Mouse (Mus musculus) heart, postnatal 10 days (tissue): Measurements from ENCODE around the gene Lrch3. TPM values are rescaled to one million over a fixed set of nuclear protein-coding genes. Genes with fewer than 3 reads are reported as not detected.
"Not testable (repeated sequence)": the region's sequence is repeated elsewhere in the genome, so short reads cannot be mapped to it uniquely, and the experiment has no call there.

ENCODE experiments used
- DNase-seq, 2 experiments: peaks; one replicate each; pipeline ENCODE4 v3.0.0; 2021
- intact Hi-C: fragments of 180-260 bp; cut with DNase I; formaldehyde crosslinking; loops from one replicate; pipeline ENCODE4 v1.15.1; 2025
- total RNA-seq, 2 experiments: library from RNA; stranded (reverse); gene quantifications; 2 replicates each; pipeline ENCODE4 v1.2.3; 2021

Gene Lrch3
- 10 to 100 TPM; 32.5 to 32.6 TPM for total RNA-seq

DNA sequence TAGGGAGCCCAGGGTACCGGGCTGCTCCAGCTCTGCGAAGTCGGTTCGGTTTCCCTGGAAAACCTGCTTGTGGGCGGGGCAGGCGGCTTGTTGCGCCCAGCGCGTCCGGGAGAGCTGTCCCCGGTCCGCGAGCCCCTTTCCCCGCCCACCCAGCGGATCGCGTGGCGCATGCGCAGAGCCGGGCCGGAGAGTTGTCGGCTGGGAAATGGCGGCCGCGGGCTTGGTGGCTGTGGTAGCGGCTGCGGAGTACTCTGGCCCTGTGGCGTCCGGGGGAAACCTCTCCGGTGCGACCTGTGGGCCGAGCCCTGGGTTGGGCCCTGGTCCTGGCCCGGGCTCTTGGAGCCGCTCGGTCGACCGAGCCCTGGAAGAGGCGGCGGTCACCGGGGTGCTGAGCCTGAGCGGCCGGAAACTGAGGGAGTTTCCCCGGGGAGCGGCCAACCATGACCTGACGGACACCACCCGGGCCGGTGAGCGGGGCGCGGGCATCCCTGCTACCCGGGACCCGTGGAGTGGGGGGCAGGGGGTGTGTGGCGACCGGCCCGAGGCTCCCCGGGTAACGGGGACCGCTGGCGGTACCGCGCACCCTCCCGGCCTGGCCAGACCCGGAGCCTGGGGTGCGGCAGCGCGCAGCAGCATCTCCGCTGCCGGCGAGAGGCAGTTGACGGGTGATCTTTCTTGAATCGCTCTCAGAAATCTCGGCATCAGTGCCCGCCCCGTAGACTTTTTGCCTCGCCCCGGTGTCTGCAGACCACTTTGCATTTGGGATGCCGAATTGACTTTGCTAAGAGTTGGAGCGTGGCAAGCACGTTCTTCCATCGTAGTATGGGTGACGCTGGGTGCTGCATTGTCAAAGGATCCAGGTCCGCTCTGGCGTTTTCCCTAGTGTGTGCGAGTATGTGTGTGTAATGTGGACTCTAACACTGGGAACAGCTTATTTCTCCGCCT lies at the start of gene Lrch3:
Gene Lrch3 (plus strand): TSS at position 164 of the 945 bp plus-strand sequence.
- peak; percentile 97 to 98 for DNase-seq
- intact Hi-C loops: no loop called here

DNA sequence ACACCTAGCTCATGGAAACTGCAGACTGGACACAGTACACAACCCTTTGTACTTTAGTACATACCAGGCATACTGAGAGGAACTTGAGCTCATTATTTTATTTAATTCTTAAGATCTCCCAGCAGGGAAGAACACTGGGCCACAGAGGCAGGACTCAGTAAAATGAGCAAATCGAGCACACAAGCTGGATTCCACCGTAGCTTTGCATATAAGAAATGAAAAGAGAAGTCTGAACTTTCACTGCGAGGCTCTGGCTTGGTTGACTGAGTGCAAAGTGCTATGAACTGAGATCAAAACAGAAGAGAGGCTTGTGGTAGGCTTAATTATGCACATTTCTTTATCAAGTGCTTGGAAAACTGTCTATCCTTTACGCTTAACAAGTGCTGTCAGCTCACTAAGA lies 48.5 kb upstream of the Lrch3 start:
- DNase-seq: no peak
- intact Hi-C loops: no loop called here

DNA sequence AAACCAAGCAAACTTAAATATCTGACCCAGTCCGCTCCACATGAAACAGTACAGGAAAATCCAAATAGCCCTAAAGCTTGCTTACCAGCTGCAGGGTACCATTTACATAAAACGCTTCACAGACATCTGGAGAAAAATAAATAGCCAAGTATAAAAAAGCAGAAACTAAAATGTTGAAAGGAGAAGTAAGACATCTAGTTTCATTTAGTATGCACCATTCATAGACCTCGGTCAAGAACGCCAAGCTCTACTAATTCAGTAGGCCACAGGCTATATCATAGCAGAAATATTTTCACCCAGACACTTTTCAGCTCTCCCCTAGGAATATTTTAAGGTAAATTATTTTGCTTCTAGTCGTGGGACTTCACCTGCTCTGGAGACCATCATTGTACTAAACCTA lies 47.2 kb upstream of the Lrch3 start:
- intact Hi-C loops: no loop called here
- no peak for DNase-seq

DNA sequence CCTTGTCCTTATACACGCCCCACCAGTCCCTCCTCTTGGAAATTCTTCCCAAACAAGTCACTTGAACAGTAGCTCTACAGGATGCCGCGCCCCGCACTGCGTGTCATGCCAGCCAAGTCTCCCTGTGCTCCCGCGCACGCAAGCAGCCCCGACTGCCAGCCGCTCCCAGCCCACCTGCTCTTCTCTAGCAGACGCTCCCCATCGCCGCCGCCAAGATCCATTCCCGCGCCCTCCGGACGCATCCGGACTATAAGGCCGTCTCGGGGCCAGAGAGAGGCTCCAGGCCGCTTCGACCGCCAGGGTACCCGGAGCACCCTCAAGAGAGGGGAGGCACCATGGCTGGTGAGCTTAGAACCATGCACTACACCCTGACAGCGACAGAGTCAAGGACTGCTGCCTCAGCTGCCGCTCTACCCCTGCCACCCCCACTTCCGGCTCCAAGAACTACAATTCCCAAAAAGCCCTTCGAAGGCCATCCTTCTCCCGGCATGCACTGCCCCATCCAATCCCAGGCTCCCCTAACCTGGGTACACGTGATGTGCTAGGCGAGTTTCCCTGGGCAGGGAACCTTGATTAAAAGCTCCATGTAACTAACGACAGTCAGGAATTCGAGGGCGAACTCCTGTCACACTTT lies 45.9 kb upstream of the Lrch3 start:
- intact Hi-C loops: no loop called here
- peak; percentile 95 to 96 for DNase-seq

DNA sequence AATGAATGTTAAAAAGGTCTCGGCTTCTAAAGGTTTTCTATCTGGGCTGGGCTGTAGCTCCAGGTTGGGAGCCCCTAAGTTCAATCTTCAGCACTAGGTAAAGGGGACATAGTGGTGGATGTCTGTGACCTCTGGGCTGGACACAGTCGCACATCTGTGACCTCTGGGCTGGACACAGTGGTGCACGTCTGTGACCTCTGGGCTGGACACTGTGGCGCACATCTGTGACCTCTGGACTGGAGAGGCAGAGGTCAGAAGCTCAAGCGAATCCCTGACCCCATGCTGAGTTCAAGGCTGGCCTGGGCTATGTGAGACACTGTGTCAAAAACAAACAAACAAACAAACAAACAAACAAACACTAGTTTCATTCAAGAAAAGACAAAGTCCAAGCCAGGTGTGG lies 43.7 kb upstream of the Lrch3 start:
- DNase-seq: no peak
- intact Hi-C loops: no loop called here

DNA sequence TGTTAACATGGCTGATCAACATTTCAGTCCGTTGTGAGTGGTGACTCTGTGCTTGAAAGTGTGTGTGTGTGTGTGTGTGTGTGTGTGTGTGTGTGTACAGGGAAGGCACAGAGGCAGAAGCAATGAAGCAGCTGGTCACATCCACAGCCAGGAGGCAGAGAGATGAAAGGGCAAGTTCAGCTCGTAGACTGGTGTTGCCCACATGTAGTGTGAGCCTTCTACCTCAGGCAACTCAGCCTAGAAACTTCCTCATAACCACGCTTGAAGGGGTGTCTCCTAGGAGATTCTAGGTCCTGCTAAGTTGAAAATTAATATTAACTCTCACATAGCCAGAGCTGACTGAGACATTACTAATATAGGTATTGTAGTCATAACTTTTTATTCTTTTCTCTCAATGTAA lies 40.5 kb upstream of the Lrch3 start:
- intact Hi-C loops: no loop called here
- no peak for DNase-seq

DNA sequence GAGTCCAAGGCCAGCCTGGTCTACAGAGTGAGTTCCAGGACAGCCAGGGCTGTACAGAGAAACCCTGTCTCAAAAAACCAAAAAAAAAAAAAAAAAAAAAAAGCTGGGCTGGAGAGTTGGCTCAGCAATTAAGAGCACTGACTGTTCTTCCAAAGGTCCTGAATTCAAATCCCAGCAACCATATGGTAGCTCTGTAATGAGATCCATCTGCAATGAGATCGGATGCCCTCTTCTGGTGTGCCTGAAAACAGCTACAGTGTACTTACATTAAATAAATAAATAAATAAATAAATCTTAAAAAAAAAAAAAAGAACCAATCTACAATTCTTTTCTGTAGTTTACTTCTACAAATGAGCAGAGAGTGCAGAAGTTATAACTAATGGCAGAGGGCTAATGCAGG lies 38.6 kb upstream of the Lrch3 start:
- not testable (repeated sequence) for DNase-seq
- intact Hi-C loops: loop anchor here (5.0 kb wide), 1 partner anchor 178 kb away; no protein-coding TSS in a partner anchor

DNA sequence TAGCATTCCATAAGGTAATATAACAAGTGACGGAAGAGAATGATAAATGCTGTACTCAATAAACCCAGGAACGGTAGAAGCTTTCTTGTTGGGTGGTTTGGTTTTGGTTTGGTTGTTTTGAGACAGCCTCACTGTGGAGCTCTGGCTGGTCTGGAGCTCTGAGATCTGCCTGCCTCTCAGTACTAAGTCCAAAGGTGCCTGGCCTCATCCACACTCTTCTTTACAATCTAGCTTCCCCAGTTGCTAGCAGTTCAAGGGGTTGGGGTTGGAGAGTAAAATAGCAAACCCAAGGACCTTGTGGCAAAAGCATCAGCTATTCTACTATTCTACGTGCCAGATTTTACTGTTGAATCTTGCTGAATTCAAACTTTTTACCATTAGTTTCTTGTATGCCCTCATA lies 38.1 kb upstream of the Lrch3 start:
- intact Hi-C loops: loop anchor here (2.0 to 5.0 kb wide), 2 partner anchors 21 to 179 kb away; no protein-coding TSS in a partner anchor
- DNase-seq: no peak

DNA sequence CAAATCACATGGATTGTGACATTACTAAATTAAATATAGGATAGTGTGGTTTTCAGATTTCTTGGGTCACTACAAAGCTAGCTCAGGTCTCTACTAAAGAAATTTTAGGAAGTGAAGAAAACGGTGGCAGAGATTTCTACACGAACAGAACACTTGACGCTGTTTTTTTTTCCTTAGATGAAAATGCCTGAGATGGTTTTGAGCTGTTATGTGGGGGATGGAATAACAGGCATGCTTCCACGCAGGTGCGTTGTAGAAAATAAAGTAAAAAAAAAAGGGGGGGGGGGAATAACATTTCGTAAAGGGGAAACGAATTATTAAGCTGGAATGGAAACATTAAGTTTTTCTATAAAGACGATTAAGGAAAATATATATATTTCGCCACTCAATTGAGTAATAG lies 37.1 kb upstream of the Lrch3 start:
- intact Hi-C loops: loop anchor here (2.0 to 5.0 kb wide), 2 partner anchors 22 to 180 kb away; no protein-coding TSS in a partner anchor
- DNase-seq: no peak

DNA sequence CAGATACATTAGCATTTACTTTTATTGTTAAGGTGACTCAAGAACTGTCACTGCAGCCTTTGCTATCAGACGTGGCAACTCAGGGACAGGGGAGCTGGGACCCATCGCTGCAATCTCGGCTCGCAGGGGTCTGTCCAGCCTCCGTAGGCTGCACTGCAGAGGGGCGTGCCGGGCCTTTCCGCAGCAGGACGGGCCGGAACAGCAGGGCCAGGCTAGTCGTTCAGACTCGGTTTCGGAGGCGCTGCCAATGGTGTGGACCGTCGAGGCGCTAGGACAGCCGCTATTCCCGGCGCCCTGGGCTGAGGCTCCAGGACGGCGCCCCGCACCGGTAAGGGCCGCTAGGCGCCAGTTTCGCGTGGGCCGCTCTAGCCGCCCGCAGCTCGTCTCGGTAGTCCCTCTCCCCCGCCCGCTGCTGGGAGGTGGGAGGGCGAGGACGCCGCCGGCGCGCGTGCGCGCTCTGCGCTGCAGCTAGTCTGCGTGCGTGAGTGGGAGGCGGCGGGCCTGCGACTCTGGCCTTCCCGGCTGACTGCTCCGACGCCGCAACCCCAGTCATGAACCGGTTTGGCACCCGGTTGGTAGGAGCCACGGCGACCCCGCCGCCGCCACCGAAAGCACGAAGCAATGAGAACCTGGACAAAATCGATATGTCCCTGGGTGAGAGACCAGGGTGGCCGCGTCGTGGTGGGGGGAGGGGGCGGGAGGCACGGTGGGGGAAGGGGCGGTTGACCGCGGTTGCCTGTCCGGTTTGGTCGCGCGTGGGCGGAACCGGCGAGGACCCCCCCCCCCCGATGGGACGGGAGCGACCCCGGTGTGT lies 36.4 kb upstream of the Lrch3 start, which contains the start of the genes Fyttd1 and Rubcn:
Gene Fyttd1 (plus strand): TSS at position 158 of the 814 bp plus-strand sequence.
Gene Rubcn (minus strand): TSS at position 424 of the 814 bp plus-strand sequence.
- peak; percentile 96 to 97 for DNase-seq
- intact Hi-C loops: loop anchor here (2.0 to 5.0 kb wide), 3 partner anchors 23 to 180 kb away; no protein-coding TSS in a partner anchor

DNA sequence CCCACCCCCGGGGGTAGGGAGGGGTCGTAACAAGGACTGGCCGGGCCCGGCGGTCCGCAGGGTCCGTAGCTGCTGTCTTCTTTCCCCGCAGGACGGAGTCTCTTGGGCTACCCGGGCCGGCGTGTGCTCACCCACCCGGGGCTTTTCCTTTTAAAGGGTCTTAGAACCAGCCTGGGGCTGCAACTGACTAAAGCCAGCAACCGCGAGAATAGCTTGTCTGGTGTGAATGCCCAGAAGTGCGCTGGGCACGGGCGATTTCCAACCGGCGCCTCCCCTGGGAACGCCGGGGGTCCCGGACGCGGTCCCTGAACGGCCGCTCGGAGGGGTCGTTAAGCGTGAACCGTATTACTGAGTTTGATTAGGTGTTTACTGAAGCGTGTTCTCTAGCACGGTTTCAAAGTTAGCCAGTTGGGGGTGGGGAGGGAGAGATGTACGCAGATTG lies 35.7 kb upstream of the Lrch3 start:
- intact Hi-C loops: loop anchor here (2.0 to 5.0 kb wide), 2 partner anchors 63 to 181 kb away; no protein-coding TSS in a partner anchor
- DNase-seq: peak in 1 of 2 experiments; percentile 40

DNA sequence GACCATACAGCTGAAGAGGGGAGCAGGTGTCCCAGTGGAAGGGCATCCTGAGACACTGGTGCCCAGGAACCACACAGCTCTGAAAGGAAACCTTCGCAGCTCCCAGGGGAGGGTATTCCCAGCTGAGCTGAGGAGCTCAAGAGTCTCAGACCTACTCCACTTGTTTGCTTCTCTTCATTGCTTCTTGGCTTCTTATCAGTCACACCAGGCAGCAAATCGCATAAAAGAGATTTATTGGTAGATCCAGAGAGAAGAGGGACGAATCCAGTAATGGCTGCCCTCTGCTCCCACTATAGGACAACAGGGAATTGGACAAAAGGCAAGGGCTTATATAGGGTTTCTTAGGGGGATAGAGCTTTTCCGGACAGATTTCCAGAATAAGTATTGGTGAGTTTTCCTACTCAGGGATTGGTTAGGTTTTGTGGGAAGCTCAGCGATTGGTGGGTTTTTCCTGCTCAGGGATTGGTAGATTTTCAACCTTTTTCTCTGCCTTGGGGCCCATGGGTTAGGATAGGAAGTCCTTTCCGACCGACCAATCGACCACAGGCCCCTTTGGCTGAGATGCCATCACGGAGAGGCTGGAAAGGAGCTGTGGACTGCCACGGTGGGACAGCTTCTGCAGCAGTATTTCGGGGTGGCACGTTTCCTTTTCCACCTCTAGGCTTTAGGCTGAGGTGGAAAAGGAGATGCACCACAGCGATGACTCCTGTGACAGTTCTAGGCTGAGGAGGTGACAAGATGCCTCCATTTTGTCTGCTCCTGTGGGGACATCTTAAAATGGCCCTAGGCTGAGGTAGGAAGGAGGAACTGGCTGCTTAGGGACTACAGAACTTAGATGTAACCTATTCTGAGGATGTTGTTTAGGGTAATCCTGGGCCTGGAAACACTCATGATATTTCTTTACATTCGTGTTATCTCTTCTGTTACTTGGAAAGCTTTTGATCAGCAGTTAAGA lies 34.7 kb upstream of the Lrch3 start:
- intact Hi-C loops: loop anchor here (2.0 to 5.0 kb wide), 2 partner anchors 64 to 182 kb away; no protein-coding TSS in a partner anchor
- DNase-seq: no peak

DNA sequence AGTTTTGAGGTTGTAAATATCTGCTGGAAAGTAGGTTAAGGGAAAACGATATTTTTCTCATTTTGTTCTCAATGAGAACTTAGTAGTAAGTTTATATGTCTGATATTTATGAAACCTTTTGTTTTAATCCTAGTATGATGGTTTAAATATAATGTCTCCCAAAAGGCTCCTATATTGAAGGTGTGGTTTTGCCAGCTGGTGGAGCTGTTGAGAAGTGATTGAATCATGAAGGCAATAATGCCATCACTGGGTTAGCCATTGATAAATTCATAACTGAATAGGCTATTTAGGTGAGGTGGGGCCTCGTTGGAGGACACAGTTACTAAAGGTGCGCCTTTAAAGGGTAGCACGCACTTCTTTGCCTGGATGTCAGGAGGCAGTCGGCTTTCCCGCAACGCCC lies 32.4 kb upstream of the Lrch3 start:
- no peak for DNase-seq
- intact Hi-C loops: no loop called here

DNA sequence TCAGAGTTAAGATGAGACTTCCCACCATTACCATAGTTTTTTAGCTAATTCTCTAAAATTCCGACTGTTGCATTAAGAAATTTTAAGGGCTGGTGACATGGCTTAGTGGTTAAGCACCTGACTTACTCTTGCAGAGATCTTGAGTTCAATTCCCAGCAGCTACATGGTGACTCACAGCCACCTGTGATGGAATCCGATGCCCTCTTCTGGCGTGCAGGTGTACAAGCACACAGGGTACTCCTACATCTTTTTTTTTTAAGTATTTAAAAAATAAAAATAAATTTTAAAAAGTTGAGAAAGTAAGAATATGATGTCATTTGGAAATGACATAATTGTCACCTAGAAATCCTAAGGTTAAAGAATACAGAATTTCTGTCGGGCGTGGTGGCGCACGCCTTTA lies 25.9 kb upstream of the Lrch3 start:
- intact Hi-C loops: no loop called here
- no peak for DNase-seq

DNA sequence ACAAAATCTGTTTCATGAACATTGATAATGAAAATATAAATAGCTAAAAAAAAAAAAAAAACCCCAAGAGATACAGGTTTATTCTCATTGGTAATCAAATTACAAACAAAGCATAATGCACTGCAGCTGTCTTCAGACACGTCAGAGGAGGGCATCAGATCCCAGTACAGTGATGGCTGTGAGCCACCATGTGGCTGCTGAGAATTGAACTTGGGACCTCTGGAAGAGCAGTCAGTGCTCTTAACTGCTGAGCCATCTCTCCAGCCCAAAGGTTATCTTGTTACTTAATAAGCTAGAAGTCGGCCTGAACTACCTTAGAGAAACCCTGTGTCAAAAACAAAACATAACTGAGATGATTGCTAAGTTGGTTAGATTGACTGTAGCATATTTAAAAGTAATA lies 24.0 kb upstream of the Lrch3 start:
- DNase-seq: no peak
- intact Hi-C loops: no loop called here

DNA sequence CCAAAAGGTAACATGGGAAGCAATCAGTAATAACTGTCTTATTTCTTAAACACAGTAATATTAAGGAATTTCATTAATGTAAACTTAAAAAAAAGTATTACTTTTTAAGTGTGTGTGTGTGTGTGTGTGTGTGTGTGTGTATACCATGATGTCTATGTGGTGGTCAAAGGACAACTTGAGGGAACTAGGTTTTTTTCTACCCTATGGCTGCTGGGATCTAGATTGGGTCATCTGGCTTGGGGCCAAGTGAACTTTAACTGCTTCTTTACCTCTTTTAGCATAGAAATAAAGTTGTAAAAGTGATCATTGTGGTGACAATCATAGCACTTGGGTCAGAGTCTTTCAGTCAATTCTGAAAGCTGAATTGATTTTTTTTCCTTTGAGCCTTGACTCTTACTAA lies 17.8 kb upstream of the Lrch3 start:
- DNase-seq: no peak
- intact Hi-C loops: no loop called here

DNA sequence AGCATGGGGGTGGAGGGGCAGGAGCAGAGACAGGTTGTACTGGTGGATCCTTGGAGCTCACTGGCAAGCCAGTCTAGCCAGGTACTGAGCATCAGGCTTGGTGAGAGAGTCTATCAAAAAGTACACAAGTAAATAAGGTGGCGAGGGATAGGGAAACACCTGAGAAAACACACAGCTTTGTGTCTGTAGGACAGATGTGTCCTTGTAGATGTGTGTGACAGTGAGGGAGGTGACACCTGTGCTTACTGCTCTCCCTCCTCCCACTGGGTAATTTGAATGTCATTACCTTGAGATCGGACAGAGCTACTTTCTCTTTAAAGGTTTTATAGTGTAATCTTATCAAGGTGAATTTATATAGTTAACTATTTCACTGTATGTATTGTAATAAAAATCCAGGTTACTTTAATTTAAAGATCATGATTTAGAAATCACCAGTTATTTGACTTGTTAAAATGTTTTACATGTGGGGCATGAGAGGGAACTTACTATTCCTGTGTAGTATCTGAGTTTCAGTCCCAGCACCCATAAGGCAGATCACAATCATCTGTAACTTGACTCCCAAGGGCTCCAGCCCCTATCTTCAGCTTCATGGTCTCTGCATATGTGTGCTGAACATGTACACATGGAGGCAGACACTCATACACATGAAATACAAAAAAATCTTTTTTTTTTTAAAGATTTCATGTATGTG lies 12.4 kb upstream of the Lrch3 start:
- DNase-seq: no peak
- intact Hi-C loops: no loop called here

DNA sequence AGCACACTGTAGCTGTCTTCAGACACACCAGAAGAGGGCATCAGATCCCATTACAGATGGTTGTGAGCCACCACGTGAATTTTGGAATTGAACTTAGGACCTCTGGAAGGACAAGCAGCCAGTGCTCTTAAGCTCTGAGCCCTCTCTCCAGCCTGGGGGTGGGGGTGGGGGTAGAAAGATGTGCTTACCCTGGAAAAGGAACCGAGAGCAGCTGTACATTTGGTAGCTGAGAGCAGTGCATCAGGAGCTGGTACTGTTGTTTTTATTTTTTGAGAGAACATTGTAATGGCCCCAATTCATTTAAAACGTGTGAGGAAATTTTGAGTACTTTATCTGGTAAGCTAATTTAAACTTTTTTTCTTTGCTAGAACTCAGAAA lies 11.9 kb upstream of the Lrch3 start:
- intact Hi-C loops: no loop called here
- no peak for DNase-seq

DNA sequence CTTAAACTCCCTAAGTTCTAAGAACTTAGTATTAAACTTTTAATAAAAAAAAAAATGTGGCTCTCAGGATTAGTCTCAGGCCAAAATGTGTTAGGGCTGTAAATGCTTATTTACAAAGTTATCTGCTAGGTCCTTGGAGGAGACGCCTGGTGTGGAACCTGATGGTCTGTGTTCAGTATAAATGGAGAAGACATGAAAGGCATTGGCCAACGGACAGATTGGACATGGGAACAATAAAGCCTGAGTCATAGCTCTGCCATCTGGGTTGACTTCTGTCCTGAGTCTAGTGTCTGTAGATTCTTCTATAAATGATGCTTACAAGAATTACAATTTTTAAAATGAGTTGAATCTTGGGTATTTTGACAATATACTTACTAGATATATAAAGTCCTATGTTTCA lies 7.7 kb upstream of the Lrch3 start:
- intact Hi-C loops: no loop called here
- no peak for DNase-seq
